Mouse (Mus musculus) adrenal gland, postnatal 25 days (tissue): ENCODE data around the gene Cryzl2. TPM values are rescaled to one million over a fixed set of nuclear protein-coding genes. Genes with fewer than 3 reads are reported as not detected.

Experiments
- DNase-seq: peaks from one replicate; pipeline ENCODE4 v3.0.0; 2021; ENCODE audit warnings: mixed read lengths
- long read RNA-seq: library from polyadenylated mRNA; stranded (forward); transcript quantifications from one replicate; pipeline ENCODE4 v2.0.0, GENCODE M21; 2021
- total RNA-seq: library from RNA; stranded (reverse); gene quantifications from 2 replicates; pipeline ENCODE4 v1.2.3, GENCODE M21; 2021

Gene Cryzl2
- 45.7 and 60.0 TPM in 2 replicates for total RNA-seq
- long read RNA-seq, transcript Cryzl2-201 (10 exons, 1,618 nt): major isoform, 62 of 82 reads
- long read RNA-seq, partial matches to known transcripts: 5 of 82 reads
- long read RNA-seq, other reads (novel, unspliced or antisense): 11 of 82 reads

DNA sequence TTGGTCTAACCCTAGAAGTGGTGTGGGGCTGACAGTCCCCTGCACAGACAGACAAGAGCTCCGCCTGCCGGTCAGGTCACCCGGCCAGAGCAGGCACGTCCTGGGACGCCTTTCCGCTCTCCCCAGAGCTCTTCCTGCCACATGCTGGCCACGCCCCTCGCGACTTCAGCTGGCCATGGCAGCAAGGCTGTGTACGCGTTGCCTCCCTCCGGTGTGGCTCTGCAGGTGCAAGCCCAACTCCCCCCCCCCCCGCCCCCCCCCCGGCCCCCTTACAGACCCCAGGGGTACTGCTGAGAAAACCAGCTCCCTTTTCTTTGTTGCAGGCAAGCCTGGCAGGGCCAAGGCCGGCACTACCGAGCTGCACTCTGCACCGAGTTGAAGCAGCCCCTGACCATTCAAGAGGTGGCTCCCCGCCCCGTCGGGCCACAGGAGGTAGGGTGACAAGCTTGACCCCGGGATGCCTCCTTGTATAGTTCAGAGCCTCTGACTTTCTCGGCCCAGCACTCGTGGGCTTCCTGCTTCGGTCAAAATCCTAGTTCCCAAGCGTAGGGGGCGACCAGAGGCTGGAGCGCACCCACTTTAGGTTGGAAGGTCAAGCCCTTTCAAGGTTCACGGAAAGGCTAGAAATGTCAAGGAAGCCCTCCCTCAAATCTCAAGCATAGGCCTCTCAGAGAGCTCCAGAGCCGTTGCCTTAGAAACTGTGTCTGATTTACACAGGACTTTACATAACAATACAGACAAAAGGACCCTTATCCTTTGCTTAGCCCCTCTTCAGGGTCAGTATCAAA lies at the start of gene Cryzl2:
Gene Cryzl2 (plus strand): TSS at position 157 of the 788 bp plus-strand sequence.
- DNase-seq: peak; percentile 90

DNA sequence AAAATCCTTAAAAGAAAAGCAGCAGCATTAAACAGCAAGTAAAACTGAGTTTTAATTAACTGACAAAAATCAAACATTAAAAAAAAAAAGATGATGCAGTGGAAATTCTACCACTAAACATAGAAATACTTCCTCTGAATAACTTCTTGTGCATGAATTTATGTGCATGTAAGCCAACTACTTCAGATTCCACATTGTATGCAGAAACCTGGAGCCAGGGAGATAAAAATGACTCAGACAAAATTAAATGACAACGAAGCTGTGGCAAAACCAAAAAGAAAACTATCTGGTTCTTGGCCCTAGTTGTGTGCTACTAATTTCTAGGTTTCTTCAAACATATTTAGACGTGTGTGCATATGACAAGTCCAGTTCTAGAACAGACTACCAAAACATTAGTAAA lies 48.7 kb upstream of the Cryzl2 start:
- DNase-seq: no peak

DNA sequence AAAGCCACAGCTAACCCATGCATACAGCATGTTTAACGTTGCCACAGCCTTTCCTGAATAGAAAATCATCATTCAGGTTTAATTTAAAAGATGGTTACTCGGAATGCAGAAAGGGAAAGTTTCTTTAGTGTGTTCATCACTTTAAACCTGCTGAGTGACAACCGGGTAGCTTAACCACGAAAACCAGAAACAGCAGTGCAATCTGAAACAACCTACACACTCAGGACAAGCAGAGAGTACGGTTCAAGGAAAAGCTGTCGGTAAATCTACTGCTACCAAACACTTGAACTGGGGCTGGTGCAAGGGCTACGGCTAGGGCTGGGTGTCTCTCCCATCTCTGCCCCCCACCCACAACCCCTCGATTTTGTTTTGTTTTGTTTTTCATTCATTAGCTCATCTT lies 47.4 kb upstream of the Cryzl2 start:
- no peak for DNase-seq

DNA sequence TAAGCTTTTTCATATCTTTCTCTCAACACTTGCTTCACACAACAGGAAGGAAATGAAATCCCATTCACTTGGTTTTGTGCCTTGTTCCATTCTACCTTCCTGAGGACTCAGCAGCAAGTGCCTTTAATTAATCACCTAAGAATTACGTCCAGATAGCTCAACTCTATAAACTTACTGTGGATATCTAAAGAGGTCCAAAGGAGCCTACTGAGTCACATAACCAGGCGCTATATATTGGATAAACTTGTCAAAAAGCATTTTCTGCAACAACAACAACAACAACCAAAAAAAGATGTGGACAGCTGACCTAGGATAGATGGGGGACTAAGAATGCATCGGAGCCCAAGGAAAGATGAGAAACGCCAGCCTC lies 47.1 kb upstream of the Cryzl2 start:
- no peak for DNase-seq

DNA sequence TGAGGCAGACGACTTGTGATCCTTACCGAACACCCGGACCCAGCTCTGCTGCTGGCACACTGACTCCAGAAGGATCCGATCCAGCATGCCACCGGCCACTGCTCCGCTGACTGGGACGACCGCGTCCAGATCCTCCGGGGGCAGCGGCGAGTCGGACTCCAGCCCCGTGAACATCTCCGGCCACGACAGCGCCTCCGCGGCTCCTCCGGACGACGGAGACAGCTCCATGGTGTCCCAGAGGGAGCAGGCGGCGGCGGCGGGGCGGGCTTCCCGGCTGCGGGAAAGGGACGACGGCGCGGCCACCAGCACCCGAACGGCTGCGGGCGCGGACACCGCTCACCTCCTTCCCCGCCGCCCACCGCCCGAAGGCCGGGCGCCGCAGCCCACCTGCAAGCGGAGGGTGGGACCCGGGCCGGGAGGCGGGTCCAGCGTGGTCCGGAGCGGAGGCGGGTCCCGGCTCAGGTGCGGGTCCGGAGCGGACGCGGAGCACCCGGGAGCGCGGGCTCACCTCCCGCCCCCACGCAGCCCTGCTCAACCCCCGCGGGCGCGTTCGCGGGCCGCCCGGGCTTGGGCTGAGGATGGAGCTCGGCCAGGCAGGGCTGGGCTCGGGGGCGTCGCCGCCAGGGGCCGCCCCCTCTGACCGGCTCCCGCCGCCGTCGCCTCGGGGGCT lies 46.5 kb upstream of the Cryzl2 start:
- peak; percentile 77 for DNase-seq

DNA sequence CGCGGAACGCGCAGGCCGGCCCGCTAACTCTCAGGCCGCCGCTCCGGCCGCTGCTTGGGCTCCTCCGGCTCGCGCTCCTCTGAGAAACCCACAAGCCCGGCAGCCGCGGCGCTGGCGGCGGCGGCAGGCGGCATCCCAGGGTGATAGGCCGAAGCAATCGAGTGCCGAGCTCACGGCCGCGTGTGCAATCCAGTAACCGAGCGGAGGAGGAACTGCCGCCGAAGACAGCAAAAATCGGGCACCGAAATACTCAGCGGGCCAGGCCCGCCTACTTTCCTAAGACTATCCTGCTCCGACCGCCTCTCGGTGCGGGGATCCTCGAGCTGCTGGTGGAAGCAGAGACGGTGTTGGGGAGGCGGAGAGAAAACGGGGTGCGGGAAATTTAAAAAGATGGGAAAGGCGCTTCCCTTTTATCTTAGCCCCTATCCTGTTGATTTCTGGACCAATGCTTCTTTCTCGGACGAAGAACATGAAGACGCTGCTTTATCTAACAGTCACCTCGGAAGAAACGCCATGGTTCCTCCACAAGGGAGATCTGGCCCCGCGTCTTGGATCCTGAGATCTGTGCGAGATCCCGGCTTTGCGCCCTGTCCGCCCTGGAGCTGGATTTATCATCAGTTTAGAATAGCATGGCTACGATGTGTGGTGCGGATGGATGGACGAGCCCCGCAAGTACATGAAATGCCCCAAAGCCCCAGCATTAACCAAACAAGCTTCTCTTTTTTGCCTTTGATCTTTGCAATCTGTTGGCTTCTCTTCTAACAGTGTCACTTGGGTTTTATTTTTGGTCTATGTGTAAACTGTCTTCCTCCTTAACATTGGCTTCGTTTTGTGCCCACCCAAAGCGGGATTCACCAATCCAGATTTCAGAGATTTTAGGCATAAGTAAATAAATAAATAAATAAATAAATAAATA lies 45.7 kb upstream of the Cryzl2 start, which contains the start of gene Rasal2:
Gene Rasal2 (minus strand): TSS at position 142 of the 916 bp plus-strand sequence.
- peak; percentile 96 for DNase-seq

DNA sequence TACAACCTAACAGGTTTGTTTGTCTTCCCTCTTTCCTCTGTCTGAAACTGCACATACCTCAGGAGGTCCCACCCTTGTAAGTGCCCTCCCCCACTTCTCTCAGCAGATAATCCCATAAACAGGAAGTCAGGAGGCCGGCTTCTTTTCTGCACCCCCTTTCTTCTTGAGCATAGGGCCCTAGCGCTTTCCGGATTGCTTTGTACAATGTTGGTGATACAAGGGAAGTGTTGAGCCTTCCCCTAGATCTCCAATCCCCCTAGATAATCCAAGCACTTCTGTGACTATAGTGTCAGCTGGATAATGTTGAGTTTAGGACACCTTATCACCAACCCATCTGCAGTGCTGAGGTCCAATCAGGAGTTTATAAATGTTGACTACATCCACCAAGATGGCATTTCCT lies 42.6 kb upstream of the Cryzl2 start:
- no peak for DNase-seq

DNA sequence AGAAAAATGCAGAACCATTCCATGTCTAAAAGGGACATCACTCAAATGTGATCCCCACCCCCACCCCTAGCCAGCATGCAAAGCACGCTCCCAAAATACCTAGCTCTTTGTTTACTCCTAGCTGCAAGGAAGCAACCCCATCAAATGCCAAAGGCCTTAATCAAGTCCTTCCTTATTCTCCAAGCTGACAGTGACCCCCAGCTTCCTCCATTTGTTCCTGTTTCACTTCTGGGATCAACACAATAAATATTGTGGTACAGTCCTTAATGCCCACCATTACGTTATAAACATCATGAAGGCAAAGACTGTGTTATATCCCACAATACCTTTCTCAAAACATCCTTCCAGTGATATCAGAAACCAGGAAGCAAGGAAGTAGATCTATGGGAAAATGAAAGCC lies 41.7 kb upstream of the Cryzl2 start:
- DNase-seq: no peak

DNA sequence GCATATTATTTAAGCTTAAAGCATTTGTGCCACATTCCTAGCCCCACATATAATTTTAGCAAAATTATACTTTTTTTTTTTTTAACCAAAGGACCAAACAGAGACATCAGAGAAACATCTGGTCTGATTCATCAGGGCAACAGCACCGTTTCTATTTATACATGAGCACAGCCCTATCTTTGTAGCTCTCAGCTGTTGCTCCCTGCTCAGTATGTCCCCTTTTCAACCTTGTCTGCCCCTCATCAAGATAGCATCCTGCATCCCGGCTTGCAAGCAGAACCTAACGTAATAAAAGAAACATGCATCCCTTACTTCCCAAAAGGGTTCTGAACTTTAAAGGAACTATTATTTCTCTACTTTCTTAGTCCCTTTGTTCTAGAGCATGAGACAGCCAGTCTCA lies 41.0 kb upstream of the Cryzl2 start:
- no peak for DNase-seq

DNA sequence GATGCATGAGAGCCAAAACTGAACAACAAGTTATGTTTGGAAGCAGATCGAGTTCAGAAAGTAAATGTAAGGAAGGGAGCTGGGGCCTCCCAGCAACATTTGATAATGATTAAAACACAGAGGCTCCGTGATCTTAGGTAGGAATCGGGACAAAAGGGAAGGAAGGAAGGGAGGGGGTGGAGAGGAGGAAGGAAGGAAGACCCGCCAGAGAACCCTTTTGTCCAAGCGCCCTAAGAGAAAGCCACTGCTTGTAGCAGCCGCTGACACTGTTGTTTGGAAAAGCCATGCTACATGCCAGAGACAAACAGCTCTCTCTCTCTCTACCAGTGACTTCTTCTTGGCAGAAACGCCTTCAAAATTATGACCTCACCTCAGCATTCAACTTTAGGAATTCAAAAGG lies 40.5 kb upstream of the Cryzl2 start:
- no peak for DNase-seq

DNA sequence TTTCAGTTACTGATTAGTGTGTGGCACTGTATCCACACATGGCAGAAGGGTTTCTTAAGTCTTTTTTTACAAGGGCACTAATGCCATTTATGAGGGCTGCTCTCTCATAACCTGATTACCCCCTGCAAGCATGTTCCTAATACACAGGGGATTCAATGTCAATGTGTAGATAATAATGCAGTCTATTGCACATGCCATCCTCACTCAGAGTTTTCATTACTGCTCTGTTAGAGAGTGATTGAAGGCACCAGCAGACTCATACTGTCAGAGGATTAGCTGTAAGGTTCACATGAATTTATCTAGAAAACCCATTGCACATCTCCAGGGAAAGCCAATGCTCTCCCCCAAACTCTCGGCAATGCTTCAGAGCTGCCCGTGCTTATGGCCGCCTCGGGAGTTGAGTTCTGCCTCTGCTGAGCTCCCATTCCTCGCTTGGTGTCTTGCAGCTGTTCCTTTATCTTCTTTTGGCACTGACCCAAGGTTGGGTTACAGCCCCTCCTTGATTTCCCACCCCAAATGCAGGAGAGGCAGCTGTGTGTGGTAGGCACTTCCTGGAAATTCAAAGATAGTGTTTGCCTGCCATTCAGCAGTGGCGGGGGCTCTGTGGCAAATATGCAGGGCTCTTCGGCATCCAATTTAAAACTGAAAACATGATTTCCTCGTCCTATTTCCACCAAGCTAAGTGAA lies 32.5 kb upstream of the Cryzl2 start:
- no peak for DNase-seq

DNA sequence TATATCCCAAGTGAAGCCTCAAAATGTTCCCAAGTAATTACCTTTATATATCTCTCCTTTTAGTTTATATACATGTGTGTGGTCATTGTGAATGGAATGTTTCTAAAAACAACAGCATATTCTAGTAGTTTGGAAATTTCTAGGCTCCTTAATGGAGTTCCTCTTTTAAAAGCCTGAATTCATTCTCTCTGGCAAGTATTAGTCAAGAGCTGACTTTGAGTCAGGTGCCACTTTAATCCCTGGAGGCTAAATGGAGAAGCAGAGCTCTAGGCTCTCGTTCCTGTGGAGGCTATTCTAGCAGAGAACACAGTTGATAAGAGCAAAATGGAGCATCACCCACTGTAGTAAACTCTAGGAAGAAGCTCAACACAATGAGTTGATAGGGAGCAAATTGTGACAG lies 31.4 kb upstream of the Cryzl2 start:
- DNase-seq: no peak

DNA sequence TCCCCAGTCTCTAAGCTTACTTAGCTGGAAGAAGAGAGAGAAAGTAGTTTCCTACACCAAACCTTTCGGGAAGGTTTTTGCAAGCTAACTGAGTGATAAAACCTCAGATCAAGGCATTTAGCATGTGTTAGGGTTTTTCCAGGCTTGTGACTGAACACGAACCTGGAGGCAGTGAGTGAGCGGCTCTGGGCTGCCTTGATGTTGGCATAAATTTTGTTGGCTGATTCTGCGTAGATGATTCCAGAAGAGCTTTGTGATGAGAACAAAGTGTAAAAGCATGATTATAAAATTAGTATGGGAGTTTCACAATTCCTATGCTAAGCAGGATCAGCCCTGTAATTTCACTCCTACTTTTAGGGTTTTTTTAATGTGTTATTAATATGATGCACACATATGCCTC lies 30.8 kb upstream of the Cryzl2 start:
- no peak for DNase-seq

DNA sequence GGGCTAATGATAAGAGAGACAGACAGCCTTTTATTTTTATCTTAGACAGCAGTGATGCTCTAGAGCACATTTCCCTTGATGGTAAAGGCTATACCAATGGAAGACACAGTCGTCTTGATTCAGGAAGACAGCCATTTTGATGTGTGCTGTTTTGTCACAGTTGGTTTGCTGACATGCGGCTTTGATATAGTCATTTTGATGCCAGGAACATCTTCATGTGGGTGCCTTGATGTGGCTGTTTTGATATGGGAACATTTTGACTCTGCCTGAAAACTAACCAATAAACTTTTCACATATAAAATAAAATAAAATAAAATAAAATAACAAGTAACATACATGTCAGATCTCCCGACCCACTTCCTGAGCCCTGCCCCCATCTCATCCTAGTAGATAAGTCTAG lies 30.0 kb upstream of the Cryzl2 start:
- DNase-seq: no peak

DNA sequence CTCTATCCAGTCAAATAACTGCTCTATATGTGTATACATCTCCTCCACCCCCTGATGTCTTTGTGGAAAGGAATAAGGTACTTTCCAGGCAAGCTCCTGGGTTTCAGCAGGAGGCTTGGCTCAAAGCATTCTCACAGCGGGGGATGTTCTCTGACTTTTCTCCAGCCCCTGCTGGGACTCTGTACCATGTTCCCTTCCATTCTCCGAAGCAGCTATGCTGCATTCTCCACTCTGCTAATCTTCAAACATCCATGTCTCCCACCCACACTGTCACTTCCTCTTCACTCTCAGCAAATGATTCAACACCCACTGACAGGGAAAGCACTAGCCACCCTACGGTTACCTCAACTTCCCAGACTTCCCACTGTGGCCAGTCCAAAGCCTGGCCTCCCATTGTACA lies 25.1 kb upstream of the Cryzl2 start:
- no peak for DNase-seq

DNA sequence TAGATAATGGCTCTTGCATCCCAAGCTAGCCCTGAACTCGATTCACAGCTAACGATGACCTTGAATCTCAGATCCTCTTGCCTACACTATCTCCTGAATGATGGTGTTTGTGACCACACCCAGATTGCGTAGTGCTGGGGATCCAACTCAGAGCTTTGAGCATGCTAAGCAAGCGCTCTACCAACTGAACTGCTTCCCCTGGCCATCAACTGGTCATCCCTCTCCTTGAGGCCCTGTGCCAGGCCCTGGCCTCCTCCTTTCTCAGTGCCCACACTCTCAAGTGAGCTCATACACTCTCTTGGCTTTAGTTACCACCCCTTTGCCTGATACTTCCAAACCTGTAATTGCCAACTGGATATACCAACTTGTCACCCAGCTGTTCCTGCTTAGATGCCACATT lies 24.0 kb upstream of the Cryzl2 start:
- no peak for DNase-seq

DNA sequence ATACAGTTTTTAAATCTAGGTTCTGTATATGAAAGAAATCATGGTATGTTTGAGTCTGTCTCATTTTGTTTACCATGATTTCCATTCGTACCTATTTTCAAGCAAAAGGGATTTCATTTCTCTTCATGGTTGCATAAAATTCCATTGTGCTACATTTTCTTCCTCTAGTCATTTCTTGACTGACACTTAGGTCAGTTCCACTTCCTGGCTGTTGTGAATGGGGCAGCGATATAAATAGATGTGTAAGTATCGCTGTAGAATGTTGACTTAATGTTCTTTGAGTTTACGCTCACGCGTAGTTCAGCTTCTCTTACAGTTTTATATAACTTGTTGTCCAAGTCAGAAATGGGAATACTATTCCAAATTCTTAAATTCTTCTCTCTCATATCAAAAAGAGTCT lies 22.5 kb upstream of the Cryzl2 start:
- no peak for DNase-seq

DNA sequence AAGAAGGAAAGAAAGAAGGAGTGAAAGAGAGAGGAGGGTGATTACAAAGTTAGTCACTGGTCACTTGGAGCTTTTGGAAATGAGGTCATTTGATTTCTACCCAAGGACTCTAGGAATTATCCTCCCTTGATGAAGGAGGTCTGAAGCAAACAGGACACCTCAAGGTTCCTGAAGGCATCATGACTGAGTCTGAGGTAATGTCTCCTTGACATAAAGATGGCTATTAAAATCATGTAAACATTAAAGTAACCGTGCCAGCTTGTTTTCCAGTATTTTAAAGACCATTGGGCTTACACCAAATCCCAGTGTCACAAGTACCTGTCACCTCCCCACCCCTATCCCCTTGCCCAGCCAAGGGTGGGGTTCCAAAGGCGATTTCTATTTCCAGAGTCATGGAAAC lies 20.1 kb upstream of the Cryzl2 start:
- DNase-seq: no peak

DNA sequence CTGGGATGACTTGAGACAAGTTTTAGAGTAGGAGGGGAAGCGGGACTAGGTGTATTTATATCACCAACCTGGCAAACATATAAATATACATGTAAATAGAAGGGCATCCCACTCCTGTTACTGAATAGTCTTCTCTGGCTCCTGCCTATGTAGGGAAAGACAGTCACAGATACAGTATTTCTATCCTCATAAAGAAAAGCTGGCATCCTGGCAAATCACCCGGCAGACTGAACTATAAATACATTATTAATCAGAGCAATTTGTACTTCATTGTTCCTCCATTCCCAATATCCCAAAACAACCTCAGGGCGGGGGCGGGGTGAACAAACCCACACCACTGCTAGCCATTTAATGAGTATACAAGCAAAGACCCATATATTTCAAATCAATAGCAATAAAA lies 19.3 kb upstream of the Cryzl2 start:
- no peak for DNase-seq

DNA sequence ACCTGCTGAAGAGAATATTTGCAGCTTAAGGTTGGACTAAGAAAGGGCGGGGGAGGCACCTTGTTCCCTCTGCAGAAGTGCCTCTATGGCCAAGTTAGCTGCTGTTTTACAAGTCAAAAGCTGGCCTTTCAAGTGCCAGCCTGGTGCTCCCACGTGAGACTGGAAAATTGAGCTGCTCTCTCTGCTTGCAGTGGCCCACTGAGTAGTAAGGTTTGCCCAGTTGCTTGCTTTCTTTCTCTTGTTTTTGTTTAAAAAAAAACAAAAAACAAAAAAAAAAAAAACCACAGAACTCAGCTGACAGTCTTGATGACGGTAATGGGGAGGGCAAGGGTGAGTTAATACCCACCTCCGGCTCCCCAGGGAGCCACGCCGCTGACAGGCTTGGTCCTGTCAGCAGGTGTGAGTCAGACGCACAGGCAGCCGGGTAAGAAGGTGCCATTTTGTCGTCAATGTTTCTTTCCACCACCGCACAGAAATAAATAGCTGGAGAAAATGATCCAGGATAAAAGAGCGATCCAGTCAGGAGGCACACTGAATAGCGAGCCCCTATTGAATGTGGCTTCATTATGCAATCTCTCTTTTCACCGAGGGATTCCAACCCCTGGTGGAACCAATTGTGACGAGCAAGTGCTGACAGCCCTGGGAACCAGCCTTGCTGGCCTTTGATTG lies 18.3 kb upstream of the Cryzl2 start:
- DNase-seq: no peak

DNA sequence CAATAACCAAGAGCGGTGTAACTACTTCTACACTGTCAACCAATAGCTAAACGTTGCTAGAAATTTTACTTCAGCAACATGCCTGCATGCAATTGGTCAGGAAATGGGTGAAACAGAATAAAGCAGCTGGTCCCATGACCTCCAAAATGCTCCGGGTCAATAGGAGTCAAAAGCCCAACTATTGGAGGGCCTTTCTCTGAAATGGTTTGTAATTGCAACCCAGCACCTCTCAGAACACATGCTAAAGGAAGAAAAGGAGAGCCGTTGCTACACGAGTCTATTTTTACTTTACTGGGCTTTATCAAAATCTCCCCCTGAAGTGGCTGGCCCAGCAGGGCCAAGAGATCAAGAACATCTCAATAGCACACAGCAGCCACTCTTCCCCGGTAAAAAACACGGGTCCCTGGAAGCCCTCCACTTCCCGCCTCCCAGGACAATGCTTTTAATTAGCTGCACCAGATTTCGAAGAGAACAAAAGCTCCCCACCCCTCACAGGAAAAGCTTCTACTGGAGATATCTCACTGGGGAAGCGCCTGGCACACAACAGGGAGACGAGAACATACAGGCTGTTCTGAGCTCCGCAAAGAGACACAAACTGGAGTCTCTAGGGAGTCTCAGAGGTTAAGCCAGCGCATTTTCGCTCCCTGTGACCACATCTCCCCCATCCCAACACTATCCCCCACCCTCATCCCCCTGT lies 15.2 kb upstream of the Cryzl2 start:
- DNase-seq: no peak
